Mouse (Mus musculus): ENCODE measurements around the gene Myo1h. TPM values are rescaled to one million over a fixed set of nuclear protein-coding genes. Genes with fewer than 3 reads are reported as not detected.

Gene Myo1h
- polyA plus RNA-seq, 1 experiment from 2014 or later: 0.28 TPM

DNA sequence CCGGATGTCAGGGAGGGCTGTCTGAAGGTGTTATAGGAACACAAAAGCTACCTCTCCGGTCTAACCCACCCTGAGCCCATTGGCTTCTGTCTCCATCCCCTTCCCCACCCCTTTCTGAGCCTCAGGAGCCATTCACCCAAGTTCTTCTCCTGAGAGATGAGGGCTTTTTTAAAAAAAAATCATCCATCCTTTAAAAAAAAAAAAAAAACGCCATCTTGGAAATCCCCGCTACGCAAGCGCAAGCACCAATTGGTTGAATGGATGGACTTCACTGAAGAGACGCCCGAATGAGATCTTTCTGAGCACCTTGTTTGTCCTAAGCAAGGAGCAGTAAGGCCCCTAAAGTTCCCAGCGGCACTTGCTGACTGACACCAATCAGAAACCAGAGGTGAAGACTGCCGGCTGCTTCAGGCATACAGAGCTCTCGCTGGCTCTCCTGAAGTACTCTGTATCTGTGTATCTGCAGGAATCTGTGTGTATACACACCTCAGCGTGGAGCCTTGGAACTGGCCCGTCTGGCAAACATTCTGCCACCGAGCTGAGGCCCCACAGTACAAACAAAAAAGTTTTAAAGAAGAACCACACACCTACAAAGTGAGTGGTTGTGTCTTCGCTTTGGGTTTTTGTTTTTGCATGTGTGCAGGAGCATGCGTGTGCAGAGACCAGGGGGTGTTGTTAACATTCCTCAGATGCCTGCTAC lies 1.9 kb upstream of the Myo1h start:
- Histone ChIP-seq H3K27ac (ENCODE audit: low read depth) (no peak overlapping the region), H3K27me3 (ENCODE audit: insufficient read depth, low read length) (0 out of 2 replicates have a peak, but pooled peaks cover 8% of the 10 kb centered on the region), H3K36me3 (replicated peaks; ENCODE audit: insufficient read depth, low read length) (no peaks in the 10 kb centered on the region), H3K9ac (replicated peaks) (no peak overlapping the region), H3K4me1 (ENCODE audit: insufficient read depth) (no peaks in the 10 kb centered on the region), H3K9me3 (ENCODE audit: low read length) (no peaks in the 10 kb centered on the region), H3K4me2 (ENCODE audit: low read depth, low read length) (no peak overlapping the region), H3K4me3 (ENCODE audit: low read depth, low read length) (no peak overlapping the region)
- TF ChIP-seq EP300 (IDR thresholded peaks at IDR 0.05; ENCODE audit: low read depth) (no peak), CTCF (IDR thresholded peaks at IDR 0.05; ENCODE audit: low read depth) (no peak)
- no peak for ATAC-seq
- 66% methylated on average over 16 of the region's 16 CpGs for WGBS (ENCODE audit: insufficient replicate concordance)
- DNase-seq: no peak

- Histone ChIP-seq H3K9ac (replicated peaks) (no peak overlapping the region), H3K36me3 (replicated peaks; ENCODE audit: insufficient read depth, low read length) (no peaks in the 10 kb centered on the region), H3K27ac (ENCODE audit: low read depth) (no peak overlapping the region), H3K9me3 (ENCODE audit: low read length) (no peaks in the 10 kb centered on the region), H3K4me1 (ENCODE audit: insufficient read depth) (no peaks in the 10 kb centered on the region), H3K4me3 (ENCODE audit: low read depth, low read length) (no peak overlapping the region), H3K27me3 (ENCODE audit: insufficient read depth, low read length) (0 out of 2 replicates have a peak, but pooled peaks cover 8% of the 10 kb centered on the region), H3K4me2 (ENCODE audit: low read depth, low read length) (no peak overlapping the region)
- WGBS (ENCODE audit: insufficient replicate concordance): 80% methylated on average over 5 of the region's 5 CpGs
- no peak for DNase-seq
- ATAC-seq: no peak
- TF ChIP-seq CTCF (IDR thresholded peaks at IDR 0.05; ENCODE audit: low read depth): no peak
- no peak for TF ChIP-seq EP300 (IDR thresholded peaks at IDR 0.05; ENCODE audit: low read depth)
Observed at GRCm38 (mm10) chr5:114288396-114288795, 570 bp upstream of the Myo1h start.

GRCm38 (mm10) chr5:114290004-114290403 lies 1.0 kb downstream of the Myo1h start:
- Histone ChIP-seq H3K9ac (replicated peaks) (no peak overlapping the region), H3K27me3 (ENCODE audit: insufficient read depth, low read length) (0 out of 2 replicates have a peak, but pooled peaks cover 8% of the 10 kb centered on the region), H3K4me1 (ENCODE audit: insufficient read depth) (no peaks in the 10 kb centered on the region), H3K9me3 (ENCODE audit: low read length) (no peaks in the 10 kb centered on the region), H3K4me2 (ENCODE audit: low read depth, low read length) (no peak overlapping the region), H3K4me3 (ENCODE audit: low read depth, low read length) (no peak overlapping the region), H3K36me3 (replicated peaks; ENCODE audit: insufficient read depth, low read length) (no peaks in the 10 kb centered on the region), H3K27ac (ENCODE audit: low read depth) (no peak overlapping the region)
- DNase-seq (no peak), ATAC-seq (no peak)
- no peak for TF ChIP-seq CTCF (IDR thresholded peaks at IDR 0.05; ENCODE audit: low read depth)
- no peak for TF ChIP-seq EP300 (IDR thresholded peaks at IDR 0.05; ENCODE audit: low read depth)
- WGBS (ENCODE audit: insufficient replicate concordance): 70% methylated on average over 3 of the region's 3 CpGs

GRCm38 (mm10) chr5:114296693-114297631 lies 8.0 kb downstream of the Myo1h start:
- Histone ChIP-seq H3K36me3 (replicated peaks; ENCODE audit: insufficient read depth, low read length) (no peaks in the 10 kb centered on the region), H3K9ac (replicated peaks) (no peak overlapping the region), H3K4me1 (ENCODE audit: insufficient read depth) (no peaks in the 10 kb centered on the region), H3K4me3 (ENCODE audit: low read depth, low read length) (no peak overlapping the region), H3K4me2 (ENCODE audit: low read depth, low read length) (no peak overlapping the region; the same call in 1 of the 2 replicates), H3K27me3 (ENCODE audit: insufficient read depth, low read length) (no peaks in the 10 kb centered on the region), H3K27ac (ENCODE audit: low read depth) (no peak overlapping the region), H3K9me3 (ENCODE audit: low read length) (no peaks in the 10 kb centered on the region)
- TF ChIP-seq CTCF (IDR thresholded peaks at IDR 0.05; ENCODE audit: low read depth): peak; percentile 50
- TF ChIP-seq EP300 (IDR thresholded peaks at IDR 0.05; ENCODE audit: low read depth): no peak
- ATAC-seq: no peak
- DNase-seq: no peak
- WGBS (ENCODE audit: insufficient replicate concordance): 30% methylated on average over 22 of the region's 22 CpGs

DNA sequence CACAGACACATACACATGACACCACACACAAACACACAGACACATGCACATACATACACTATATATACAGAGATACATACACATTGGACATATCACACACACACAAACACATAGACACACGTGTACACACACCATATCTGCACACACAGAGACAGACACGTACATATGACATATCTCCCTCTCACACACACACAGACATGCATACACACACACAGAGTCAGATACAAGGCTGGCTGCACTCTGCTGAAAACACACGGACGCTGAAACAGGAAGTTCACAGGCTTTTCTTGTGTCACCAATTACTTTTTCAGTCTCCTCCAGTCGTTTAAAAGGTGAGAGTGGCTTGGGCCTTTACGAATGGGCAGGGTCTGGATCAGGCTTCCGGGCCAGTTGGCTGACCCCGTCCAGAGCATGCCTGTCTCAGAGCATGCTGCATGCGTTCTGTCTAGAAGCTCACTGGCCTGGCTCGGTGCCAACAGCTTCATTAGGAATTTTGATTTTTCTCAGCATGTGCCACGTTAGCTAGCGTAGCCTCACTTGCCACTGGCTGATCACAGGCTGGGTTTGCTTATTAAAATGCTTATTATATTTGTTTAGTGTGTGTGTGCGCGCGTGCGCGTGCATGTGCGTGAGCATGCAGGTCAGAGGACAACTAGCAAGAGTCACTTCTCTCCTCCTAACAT lies 9.4 kb downstream of the Myo1h start:
- H3K27me3 ChIP-seq (ENCODE audit: insufficient read depth, low read length): no peaks in the 10 kb centered on the region
- 62% methylated on average over 18 of the region's 18 CpGs for WGBS (ENCODE audit: insufficient replicate concordance)

More for the DNA sequence above, 9.4 kb downstream of the Myo1h start:
- DNase-seq: no peak
- Histone ChIP-seq H3K9me3 (ENCODE audit: low read length) (no peaks in the 10 kb centered on the region), H3K27ac (ENCODE audit: low read depth) (no peak overlapping the region), H3K9ac (replicated peaks) (no peak overlapping the region), H3K4me3 (ENCODE audit: low read depth, low read length) (no peak overlapping the region), H3K4me1 (ENCODE audit: insufficient read depth) (no peaks in the 10 kb centered on the region), H3K36me3 (replicated peaks; ENCODE audit: insufficient read depth, low read length) (no peaks in the 10 kb centered on the region), H3K4me2 (ENCODE audit: low read depth, low read length) (no peak overlapping the region)
- TF ChIP-seq CTCF (IDR thresholded peaks at IDR 0.05; ENCODE audit: low read depth) (no peak), EP300 (IDR thresholded peaks at IDR 0.05; ENCODE audit: low read depth) (no peak)
- no peak for ATAC-seq
